Mouse (Mus musculus) cerebellum, adult 2 months (tissue): ENCODE data around the gene Nrg3.

Experiments
- CTCF ChIP-seq: fragments of 200-500 bp; IDR thresholded peaks from 2 replicates; pipeline ENCODE4 v1.5.1; 2011; ENCODE audit warnings: low read depth, mild to moderate bottlenecking, control low read depth, low read length, moderate library complexity, borderline replicate concordance; ENCODE audit not compliant: insufficient read depth
- POLR2A ChIP-seq: fragments of 200-500 bp; IDR thresholded peaks from 2 replicates; pipeline ENCODE4 v1.6.1; 2011; ENCODE audit warnings: low read length, control low read depth, borderline replicate concordance; ENCODE audit not compliant: insufficient read depth

DNA sequence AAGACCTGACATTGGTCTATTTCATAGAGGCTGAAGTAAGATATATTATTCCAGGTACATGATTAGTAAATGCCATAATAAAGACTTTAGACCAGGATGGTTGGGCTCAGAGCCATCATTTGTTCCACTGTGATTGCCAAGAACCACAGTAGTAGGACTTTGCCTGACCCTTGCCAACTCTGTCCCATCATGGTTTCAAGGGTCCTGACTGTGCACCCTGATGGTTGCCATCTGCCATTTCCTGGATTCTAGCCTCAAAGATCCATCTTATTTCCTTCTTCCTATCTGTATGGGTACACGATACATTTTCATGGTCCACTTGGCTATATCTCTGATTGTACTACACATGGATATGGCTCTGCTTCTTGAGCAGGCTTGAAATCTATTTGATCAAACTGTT, 625.3 kb downstream of the Nrg3 start:
- no peak for TF ChIP-seq CTCF
- TF ChIP-seq POLR2A, result no peak
